Mouse (Mus musculus) kidney, postnatal 10 days (tissue): Measurements from ENCODE around the gene Tmem100.

Source experiments
- DNase-seq: peaks from one replicate; pipeline ENCODE4 v3.0.0; 2021; ENCODE audit warnings: mixed read lengths

The Tmem100 gene

GRCm38 (mm10) chr11:90066405-90067250, 36.5 kb downstream of the Tmem100 start:
- DNase-seq: no peak

- DNase-seq: no peak
Measured at GRCm38 (mm10) chr11:90071747-90072146, 41.6 kb downstream of the Tmem100 start.

- DNase-seq: no peak
Measured at GRCm38 (mm10) chr11:90073201-90073600, 43.1 kb downstream of the Tmem100 start.

- no peak for DNase-seq
Measured at GRCm38 (mm10) chr11:90076666-90077065, 46.5 kb downstream of the Tmem100 start.

GRCm38 (mm10) chr11:90080678-90081267, 50.6 kb downstream of the Tmem100 start:
- DNase-seq: no peak

GRCm38 (mm10) chr11:90081820-90082596, 51.9 kb downstream of the Tmem100 start:
- no peak for DNase-seq

- no peak for DNase-seq
Measured at GRCm38 (mm10) chr11:90083042-90083441, 52.9 kb downstream of the Tmem100 start.

- no peak for DNase-seq
Measured at GRCm38 (mm10) chr11:90084166-90084565, 54.0 kb downstream of the Tmem100 start.
